Mouse (Mus musculus): Measurements from ENCODE around the gene Fam208a. TPM values are rescaled to one million over a fixed set of nuclear protein-coding genes. Genes with fewer than 3 reads are reported as not detected.
A peak's percentile ranks its signal among the peaks of the same experiment; 100 is the strongest.

Gene Fam208a
- total RNA-seq, 2 experiments from 2014 or later, result 25.3 to 26.9 TPM

DNA sequence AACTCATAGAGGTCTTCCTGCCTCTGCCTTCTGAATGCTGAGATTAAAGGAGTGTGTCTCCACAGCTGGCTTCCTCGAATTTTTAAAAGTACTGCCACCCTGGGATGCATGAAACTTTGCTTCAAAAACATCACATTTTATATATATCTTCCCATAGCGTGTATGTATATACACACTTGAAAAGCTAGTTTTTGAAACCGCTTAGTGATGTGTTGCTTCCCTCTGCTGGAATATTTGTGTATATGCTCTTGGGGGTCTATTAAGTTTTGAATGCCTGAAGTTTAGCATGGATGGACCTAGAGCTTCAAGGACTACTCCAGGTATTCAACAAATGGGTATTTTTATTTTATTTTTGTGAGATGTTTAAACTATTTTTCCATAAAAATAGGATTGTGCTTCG is 14.7 kb upstream of the Fam208a start:
- DNase-seq (ENCODE audit: low spot score in 2 of 2), result no peak

DNA sequence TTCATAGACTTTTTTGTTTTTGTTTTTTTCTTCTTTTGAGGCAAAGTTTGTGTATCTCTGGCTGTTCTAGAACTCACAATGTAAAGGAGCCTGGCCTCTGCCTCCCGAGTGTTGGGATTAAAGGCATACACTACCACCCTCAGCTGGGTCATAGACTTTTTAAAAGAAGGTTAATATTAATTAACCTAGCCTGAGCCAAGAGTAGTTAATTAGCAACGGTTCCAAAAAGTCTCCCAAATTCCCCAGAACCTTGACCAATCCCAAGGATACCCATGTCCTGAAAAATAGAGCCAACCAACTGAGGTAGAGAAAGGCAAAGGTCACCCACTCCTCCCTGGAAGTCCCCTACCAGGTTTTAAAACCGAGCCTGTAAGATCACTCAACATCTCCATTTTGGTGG is 7.8 kb upstream of the Fam208a start:
- DNase-seq (ENCODE audit: low spot score in 2 of 2), result no peak

DNA sequence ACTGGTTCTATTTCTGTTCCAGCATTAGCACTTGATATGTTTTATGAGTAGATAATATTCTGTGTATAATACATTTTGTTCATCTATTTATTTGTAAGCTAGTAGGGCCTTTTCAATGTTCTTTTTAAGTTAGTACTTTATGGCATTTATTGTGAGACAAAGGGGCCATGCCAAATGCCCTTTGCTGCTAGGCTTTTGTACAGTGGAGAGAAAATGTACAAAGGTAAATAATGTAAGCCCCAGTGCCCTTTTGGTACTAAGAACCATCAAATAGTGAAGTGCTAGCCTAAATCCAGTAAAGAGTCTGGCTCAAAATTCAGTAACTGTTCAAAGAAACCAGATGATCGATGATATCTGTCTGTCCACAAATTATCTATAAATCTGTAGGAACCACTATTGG is 6.3 kb upstream of the Fam208a start:
- DNase-seq (ENCODE audit: low spot score in 2 of 2), result no peak

DNA sequence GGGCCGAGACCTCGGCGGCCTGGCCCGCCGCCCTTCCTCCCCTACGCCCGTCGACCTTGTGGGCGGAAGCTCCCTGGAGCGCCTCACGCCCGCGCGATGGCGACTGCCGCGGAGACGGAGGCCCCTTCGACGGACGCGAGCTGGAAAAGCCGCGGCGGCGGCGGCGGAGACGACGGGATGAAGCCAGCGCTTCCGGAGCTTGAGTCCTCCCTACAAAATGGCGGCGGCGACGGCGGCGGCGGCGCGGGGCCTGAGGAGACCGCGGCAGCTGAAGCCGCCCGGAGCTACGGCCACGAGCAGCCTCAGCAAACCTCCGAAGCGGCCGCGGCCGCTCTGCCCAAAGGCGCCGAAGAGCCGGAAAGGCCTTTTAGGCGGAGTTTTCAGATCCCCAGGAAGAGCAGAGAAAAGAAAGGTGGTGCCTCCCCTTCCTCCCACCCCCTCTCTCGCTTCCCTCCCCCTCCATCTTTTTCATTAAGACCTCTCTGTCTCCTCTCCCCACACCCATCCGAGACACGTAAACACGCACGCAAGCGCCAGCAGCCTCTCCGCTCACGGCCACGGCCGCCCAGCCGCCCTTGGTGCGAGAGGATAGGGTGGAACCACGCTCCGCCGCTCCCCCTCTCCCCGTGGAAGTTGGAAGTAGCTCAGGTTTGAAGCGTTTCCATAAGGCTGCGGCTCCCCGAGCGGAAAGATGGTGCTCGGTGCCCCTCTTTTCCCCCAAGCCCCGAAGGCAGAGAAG is 508 bp downstream of the Fam208a start:
- DNase-seq (ENCODE audit: low spot score in 2 of 2), result peak; percentile 79 to 89

DNA sequence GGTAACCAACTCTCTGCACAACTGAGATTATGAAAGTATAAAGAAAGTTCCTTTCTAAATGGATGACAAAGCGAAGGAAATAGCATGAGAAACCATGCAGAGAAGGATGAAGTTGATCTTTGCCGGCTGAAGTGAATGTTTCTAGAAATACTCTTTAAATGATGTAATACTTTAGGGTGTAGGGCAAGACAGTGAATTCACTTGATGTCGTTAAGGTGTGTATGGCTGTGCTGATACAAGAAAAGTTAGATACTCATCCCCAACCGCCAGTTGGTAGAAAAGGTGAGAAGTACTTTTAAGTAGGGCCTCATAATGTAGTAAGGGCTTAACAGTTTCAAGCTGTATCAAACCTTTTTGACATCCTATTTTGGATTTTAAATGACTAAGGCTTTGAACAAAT is 1.6 kb downstream of the Fam208a start:
- DNase-seq (ENCODE audit: low spot score in 2 of 2), result no peak

DNA sequence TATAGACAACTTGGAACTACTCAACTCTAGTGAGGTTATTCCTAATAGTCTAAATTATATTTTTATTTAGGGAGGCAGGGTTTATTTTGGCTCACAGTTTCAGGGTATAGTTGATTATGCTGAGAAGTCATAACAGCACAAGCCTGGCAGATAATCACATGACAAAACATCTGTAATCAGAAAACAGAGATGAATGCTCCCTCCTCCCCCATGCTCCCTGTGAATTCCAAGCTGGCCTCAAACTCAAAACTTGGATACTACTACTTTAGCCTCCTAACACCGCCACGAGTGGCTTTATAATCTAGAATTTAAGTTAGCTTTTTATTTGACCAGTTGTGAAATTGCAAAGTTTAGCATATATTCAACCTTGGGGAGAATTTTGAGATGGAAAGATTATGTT is 3.4 kb downstream of the Fam208a start:
- DNase-seq (ENCODE audit: low spot score in 2 of 2), result no peak

DNA sequence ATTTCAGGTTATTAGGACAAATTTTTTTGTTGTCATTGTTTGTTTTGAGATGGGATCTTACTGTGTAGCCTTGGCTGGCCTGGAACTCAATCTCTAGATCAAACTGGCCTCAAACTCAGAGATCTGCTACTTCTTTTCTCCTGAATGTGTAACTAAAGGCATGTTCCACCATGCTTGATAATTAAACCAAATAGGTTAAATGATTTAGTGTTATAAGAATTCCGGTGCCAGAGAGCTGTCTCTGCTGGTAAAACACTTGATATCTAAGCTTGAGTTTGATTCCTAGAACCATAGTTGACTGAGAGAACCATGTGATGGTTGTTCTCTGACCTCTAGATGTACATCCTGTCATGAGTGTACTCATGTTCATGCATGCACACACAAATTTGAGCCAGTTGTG is 7.5 kb downstream of the Fam208a start:
- DNase-seq (ENCODE audit: low spot score in 2 of 2), result no peak

DNA sequence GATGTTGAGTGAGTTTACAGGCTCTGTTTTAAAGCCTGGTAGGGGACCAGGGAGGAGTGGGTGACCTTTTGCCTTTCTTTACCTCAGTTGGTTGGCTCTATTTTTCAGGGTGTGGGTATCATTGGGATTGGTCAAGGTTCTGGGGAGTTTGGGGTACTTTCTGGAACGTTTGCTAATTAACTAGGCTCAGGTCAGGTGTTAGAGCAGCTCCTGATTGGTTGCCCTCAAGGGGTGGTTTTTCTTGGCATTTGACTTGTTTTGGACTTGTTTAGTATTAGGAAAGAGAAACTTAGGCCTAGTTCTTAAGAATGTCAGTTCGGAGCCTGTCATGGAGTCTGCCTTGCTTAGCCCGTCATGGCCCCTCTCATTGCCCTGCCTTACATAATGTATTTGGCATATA is 8.2 kb downstream of the Fam208a start:
- no peak for DNase-seq (ENCODE audit: low spot score in 2 of 2)

DNA sequence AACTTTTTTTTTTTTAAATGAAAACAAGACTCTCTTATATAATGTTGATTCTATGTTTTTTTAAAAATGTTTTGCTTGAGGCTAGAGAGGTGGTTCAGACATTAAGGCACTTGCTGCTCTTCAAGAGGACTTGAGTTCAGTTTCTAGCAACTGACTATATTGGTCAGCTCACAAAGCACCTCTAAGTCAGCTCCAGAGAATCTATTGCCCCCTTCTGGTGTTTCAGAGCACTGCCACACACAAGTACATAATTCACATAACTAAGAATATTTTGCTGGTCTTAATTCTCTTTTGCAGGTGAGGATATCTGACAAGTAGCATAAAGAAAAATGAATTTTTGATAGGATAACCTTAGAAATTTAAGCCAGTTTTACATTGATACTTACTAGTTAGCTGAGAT is 12.3 kb downstream of the Fam208a start:
- DNase-seq (ENCODE audit: low spot score in 2 of 2), result no peak

DNA sequence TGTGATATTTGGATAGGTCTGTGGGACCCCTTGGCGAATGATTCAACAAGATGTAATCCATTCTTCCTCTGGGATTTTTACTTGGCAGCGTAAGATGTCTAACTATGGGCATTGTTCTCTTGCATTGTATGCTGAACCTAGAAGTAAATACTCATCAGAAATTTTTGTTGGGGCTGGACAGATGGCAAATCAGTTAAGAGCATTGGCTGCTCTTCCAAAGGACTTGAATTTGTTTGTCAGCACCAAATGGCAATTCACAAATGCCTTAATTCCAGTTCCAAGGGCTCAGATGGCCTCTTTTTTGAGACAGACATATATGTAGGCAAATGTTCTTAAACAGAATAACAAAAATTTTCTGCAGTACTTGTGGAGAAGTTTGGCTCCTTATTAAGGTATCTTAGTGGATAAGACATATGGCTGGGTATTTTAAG is 16.2 kb downstream of the Fam208a start:
- no peak for DNase-seq (ENCODE audit: low spot score in 2 of 2)

DNA sequence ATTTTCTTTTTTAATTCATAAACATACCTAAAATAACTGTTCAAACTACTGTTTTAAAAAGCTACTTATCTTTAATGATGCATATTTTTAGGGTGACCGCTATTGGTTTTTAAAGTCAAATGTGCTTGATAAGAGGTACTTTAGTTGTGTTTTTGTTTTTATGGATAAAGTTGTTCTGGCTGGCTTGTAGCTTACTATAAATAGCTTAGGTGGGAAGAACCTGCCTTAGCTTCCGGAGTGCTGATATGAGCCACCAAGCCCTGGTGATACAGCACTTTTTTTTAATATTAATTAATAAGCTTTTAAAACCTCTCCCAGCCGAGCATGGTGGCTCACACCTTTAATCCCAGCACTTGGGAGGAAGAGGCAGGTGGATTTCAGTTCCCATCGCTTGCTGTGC is 18.3 kb downstream of the Fam208a start:
- no peak for DNase-seq (ENCODE audit: low spot score in 2 of 2)

DNA sequence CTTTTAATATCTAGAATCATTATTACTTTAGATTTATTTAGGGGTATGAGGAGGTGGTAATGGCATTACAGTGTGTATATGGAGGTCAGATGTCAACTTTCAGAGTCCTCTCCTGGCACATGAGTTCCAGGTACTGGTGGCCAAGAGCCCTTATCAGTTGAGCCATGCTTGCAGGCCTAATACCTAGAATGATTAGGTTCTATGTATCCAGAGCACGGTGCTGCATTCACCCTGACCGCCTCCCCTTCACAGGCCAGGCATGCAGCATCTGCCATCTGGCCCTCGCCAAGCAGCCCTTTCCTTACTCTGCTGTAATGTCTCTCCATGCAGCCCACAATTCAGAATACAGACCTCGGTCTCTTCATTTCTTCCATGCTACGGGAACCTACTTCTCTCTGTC is 62.8 kb downstream of the Fam208a start:
- DNase-seq (ENCODE audit: low spot score in 2 of 2), result no peak

DNA sequence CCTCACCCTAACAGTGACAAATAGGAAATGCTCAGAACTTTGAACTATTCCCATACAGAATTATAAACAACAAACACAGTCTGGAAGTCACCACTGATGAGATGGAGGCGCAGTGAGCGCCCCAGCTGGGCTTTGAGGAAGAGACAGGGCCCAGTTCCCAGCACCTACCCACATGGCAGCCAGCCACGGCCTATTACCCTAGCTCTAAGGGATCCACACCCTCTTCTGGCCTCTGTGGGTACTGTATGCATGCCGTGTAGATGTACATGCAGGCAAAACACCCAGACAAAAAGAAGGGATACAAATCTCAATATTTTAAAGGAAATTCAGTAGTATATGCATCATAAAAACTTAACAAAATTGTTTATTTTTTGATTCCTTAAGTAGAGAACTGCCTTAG is 64.9 kb downstream of the Fam208a start:
- DNase-seq (ENCODE audit: low spot score in 2 of 2), result no peak

DNA sequence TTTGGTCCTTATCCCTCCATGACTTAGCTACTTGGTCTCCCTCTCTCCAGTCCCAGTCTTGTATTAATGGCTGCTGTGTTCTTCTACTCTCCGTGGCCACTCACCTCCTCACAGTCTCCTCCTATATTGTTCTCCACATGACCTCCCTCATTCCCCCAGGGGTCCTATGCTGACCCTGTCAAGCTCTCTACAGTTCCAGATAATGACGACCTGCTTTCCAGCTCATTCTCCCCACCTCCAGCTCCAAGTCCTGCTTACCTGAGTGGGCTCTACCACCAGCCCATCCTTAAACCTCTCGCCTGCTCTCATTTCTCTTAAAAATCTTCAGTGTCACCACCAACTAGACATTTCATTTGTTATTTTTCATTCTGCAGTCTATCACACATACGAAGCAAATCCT is 72.5 kb downstream of the Fam208a start:
- no peak for DNase-seq (ENCODE audit: low spot score in 2 of 2)

DNA sequence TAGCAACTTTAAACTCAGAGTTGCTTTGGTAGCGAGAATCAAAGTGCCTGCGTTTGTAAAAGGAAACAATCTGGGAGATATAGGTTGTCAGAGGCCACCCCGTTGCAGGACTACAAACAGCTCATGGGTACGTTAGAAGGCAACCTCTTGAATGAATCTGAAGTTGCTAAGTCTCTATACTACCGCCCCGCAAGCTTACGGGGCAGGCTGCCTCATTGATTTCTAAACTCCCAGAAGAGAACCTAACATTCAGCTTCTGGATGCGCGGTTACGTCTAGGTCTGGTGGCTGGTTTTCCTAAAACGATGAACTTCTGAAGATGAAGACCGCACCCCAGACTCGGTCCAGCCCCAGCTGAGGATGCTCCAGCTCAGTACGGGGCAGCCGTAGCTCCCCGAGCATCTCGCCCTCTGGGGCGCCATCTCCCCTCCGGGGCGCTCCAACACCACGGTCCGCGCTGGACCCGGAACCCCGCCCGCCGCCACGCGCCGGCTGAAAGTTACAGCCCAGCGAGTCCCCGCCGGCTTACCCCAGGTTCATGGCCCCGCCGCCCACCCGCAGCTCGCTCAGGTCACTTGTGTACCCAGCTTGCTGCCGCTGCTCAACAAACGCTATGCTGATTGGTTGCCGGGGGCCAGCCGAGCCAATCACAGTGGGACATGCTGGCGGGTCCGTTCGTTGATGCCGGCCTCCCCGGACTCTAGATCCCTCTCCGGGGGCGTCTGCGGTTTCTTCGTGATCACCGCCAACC is 79.4 kb downstream of the Fam208a start, which contains the start of gene Ccdc66:
Gene Ccdc66 (minus strand): TSS at position 567 of the 750 bp plus-strand sequence.
- DNase-seq (ENCODE audit: low spot score in 2 of 2), result peak; percentile 100

DNA sequence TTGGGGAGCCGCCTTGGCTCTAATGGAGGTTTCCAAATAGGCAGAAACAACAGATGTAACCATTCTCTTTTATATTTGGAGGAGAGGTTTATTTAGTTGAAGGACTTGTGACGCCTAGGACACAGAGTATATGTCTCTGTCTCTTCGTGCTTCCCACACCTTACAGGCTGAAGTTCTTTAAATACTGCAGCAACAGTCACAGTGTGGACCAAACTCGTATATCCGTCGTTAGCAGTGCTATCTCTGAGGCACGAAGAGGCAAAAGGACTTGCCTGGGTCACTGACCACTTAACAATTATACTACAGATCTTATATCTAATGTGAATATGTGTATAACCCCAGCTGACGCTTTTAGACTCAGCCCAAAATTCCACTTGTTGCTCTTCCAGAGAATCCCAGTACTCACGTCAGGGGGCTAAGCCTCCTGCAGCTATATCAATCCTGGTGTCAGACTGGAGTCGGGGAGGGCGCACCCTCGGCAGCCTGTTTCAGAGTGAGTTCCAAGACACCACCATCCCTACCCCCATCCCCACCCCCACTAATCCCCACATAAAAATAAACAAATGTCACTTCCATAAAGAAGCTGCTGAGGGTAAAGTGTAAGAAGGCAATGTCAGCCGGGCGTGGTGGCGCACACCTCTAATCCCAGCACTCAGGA is 80.1 kb downstream of the Fam208a start:
- DNase-seq (ENCODE audit: low spot score in 2 of 2), result no peak

DNA sequence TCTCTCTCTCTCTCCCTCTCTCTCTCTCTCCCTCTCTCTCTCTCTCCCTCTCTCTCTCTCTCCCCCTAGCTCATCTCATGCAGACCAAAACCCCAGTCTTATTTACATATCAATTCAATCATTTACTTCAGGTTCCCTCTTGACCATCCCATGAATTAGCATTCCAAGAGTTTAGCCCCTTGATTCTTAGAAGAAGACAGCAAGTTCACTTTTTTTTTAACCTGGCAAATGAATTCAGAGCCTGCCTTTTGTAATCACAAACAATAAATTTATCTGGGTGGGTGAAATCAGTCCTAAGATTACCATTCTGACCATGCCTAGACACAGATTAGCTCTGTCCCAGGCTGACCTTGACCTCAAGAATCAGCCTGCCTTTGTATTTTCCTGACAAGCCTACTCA is 95.9 kb downstream of the Fam208a start:
- DNase-seq (ENCODE audit: low spot score in 2 of 2), result no peak

Small RNA genes lying within 50 kb of the gene (microRNA-seq; reads per million reads assigned to microRNA genes)
- gene Gm23633, result 0 reads per million in 2 experiments

Other genes with a start within 250 kb of the Fam208a start
- 10 to 100 TPM; 15.8 to 16.1 TPM for gene Ccdc66, start 79.6 kb downstream of the Fam208a start, total RNA-seq (2021)
- gene Erc2, start 193.6 kb downstream of the Fam208a start, total RNA-seq (2021), result 100 to 1,000 TPM; 183 to 210 TPM